Comparison of ENCODE assay signal across 1 mouse cellular context in the genomic region with DNA sequence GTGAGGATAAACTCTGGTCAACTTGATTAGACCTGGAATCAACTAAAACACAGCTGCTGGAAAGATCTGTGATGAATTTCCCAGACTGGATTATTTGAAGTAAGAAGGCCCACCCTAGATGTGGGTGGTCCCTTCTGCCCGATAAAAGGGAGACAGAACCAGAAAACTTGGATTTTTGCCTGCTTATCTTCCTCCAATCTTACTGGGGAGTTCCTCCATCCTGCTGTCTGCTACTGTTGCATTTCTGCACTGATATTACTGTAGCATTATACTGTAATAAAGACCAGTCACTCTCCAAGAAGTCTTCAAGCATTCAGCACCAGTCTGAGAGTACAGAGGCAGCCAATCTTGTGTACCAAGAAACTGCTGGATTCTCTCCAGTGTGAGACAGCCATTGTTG.
TF ChIP-seq lines count a peak whose summit lies in the region.

No protein-coding gene starts in this region.

TF ChIP-seq in MEL, 35 proteins besides CTCF, POLR2A, EP300 and RAD21:
- no peak for TF ChIP-seq MAFK (IDR thresholded peaks at IDR 0.05; ENCODE audit: borderline replicate concordance, low read depth, low read length)
- 0 out of 2 replicates have a peak, but pooled peaks have one; percentile 15 for TF ChIP-seq TCF12 (IDR thresholded peaks at IDR 0.05; ENCODE audit: low read depth, low read length)
- peak; percentile 83 for TF ChIP-seq GATA1 (IDR thresholded peaks at IDR 0.05; ENCODE audit: low read depth, low read length)
- TF ChIP-seq E2F4 (IDR thresholded peaks at IDR 0.05; ENCODE audit: borderline replicate concordance, low read depth, low read length), result no peak
- peak; percentile 72 for TF ChIP-seq RCOR1 (IDR thresholded peaks at IDR 0.05; ENCODE audit: low read depth, low read length)
- peak; percentile 49 for TF ChIP-seq ETS1 (IDR thresholded peaks at IDR 0.05; ENCODE audit: low read depth, low read length)
